Mouse (Mus musculus): Measurements from ENCODE around the gene Btbd35f30. TPM values are rescaled to one million over a fixed set of nuclear protein-coding genes. Genes with fewer than 3 reads are reported as not detected.

Gene Btbd35f30
- not detected in 2 replicates for polyA plus RNA-seq (2021; fragmentation: Nextera tagmentation)
- long read RNA-seq, experiment 1, result 0 reads
- long read RNA-seq, experiment 2, result 0 reads

DNA sequence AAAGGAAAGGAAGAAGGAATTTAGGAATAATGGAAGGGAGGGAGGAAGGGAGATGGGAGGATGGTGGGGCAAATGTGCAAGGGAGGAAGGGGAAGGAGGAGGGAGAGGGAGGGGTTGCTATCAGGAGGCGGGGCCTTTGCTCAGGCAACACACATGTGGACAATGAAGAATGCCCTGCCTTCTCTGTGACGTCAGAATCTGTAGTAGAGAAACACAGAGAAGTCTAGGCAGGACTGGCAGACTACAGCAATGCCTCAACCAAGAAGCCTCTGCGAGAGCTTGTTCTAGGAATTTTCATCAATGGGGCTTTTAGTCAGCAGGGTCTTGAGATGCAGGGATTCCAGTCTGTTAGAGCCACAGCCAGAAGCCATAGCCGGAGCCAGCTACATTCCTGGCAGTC is at the start of gene Btbd35f30:
TSS of gene Btbd35f30 (plus strand) at position 301 of the 400 bp plus-strand sequence.

DNA sequence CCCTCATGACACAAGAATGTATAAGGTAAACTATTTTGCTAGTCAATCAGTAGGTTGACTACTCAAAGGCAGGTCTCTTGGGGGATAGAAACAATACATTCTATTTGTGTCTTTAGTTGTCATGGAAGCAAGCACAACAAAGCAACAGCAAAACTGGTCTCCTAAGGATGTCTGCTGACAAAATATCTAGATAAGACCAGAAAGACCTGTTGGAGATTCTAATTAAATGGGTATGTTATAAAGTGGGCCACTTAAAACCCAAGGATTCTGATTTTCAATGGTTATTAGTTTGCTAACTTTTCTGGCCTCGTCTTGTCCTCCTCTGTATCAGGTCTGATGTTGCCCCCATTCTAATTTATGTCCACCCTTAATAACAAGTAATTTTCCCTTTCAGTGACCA is 47.0 kb downstream of the Btbd35f30 start, which contains the start of gene Gm21789:
TSS of gene Gm21789 (plus strand) at position 301 of the 400 bp plus-strand sequence.

Other genes starting within 250 kb of the Btbd35f30 start
- not detected in 2 replicates for gene Gm5926, start 243.9 kb upstream of the Btbd35f30 start, polyA plus RNA-seq (2021; fragmentation: Nextera tagmentation)
- not detected in 2 replicates for gene Btbd35f21, start 168.5 kb upstream of the Btbd35f30 start, polyA plus RNA-seq (2021; fragmentation: Nextera tagmentation)
- not detected in 2 replicates for gene Gm21789, start 47.1 kb downstream of the Btbd35f30 start, polyA plus RNA-seq (2021; fragmentation: Nextera tagmentation)
- not detected in 2 replicates for gene Btbd35f5, start 79.3 kb downstream of the Btbd35f30 start, polyA plus RNA-seq (2021; fragmentation: Nextera tagmentation)